8 mouse cellular contexts compared by ENCODE assay signal in the genomic region with DNA sequence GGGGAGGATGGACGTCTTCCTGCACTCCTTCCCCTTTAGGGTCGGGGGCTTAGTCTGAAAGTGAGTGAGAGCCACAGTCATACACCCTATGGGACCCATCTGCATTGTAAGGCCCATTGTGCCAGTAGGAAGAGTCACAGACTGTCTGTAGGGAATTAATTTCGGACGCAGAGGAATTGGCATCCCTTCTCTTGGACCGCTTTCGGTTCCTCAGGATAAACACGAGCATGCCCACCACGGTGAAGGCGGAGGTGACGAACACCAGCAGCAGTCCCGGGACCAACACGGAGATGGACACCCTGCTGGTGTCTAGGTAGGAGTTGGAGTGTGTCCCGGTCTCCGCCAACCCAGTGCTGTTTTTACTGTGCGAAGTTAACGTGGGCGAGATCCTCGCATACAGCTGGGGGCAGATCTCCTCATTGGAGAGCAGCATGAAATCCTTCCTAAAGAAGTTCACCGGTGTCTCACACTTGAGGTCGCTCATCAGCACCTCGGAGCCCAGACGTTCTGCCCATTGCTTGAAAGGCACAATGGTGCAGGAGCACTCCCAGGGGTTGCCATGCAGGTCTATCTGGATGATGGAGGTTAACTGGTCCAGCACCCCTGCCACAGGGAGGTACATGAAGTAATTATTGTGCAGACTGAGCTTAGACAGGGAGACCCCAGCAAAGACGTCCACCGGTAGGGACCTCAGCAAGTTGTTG. TPM values are rescaled to one million over a fixed set of nuclear protein-coding genes. Genes with fewer than 3 reads are reported as not detected.
DNase-seq lines count a peak whose midpoint lies in the region; ATAC-seq lines count a peak whose summit lies in the region.

No protein-coding gene starts in this region.

- H3K4me1 ChIP-seq in lung, embryonic 15.5 days: peaks cover 15% of the 10 kb centered on the region; the same call in 1 of the 2 replicates
- H3K4me1 ChIP-seq in embryonic facial prominence, embryonic 12.5 days: peaks cover 32% of the 10 kb centered on the region
- peaks cover 17% of the 10 kb centered on the region for H3K4me1 ChIP-seq in intestine, embryonic 16.5 days (ENCODE audit: control insufficient read depth, insufficient read depth, low read length)
- peaks cover 33% of the 10 kb centered on the region for H3K4me1 ChIP-seq in limb, embryonic 15.5 days

- peak overlapping the region; percentile 56 for H3K4me2 ChIP-seq in lung, embryonic 15.5 days
- peak overlapping the region; percentile 69 for H3K4me2 ChIP-seq in embryonic facial prominence, embryonic 12.5 days (replicated peaks)
- peak overlapping the region; percentile 64 for H3K4me2 ChIP-seq in intestine, embryonic 16.5 days (ENCODE audit: low read depth, low read length)
- H3K4me2 ChIP-seq in limb, embryonic 15.5 days: peak overlapping the region; percentile 55

- no peak for DNase-seq in lung, postnatal 4 days
- peak; percentile 60 for DNase-seq in right cerebral cortex, postnatal 14 days
- no peak for DNase-seq in urinary bladder, postnatal 36 days (ENCODE audit: low spot score in 2 of 2)
- no peak for DNase-seq in thymus, postnatal 4 days

- H3K36me3 ChIP-seq in lung, embryonic 15.5 days: no peaks in the 10 kb centered on the region
- no peaks in the 10 kb centered on the region for H3K36me3 ChIP-seq in embryonic facial prominence, embryonic 12.5 days
- no peaks in the 10 kb centered on the region for H3K36me3 ChIP-seq in intestine, embryonic 16.5 days (ENCODE audit: control insufficient read depth, insufficient read depth, low read length)
- no peaks in the 10 kb centered on the region for H3K36me3 ChIP-seq in limb, embryonic 15.5 days

- H3K4me3 ChIP-seq in lung, embryonic 15.5 days: peak overlapping the region; percentile 32
- H3K4me3 ChIP-seq in embryonic facial prominence, embryonic 12.5 days: peak overlapping the region; percentile 46
- H3K4me3 ChIP-seq in intestine, embryonic 16.5 days (ENCODE audit: low read length): peak overlapping the region; percentile 40
- peak overlapping the region; percentile 39 for H3K4me3 ChIP-seq in limb, embryonic 15.5 days

- peaks cover 39% of the 10 kb centered on the region for H3K27me3 ChIP-seq in lung, embryonic 15.5 days
- peaks cover 36% of the 10 kb centered on the region for H3K27me3 ChIP-seq in embryonic facial prominence, embryonic 12.5 days
- H3K27me3 ChIP-seq in intestine, embryonic 16.5 days (replicated peaks; ENCODE audit: control insufficient read depth, insufficient read depth, low read length): peaks cover 21% of the 10 kb centered on the region
- H3K27me3 ChIP-seq in limb, embryonic 15.5 days: peaks cover 48% of the 10 kb centered on the region

- no peaks in the 10 kb centered on the region for H3K9me3 ChIP-seq in lung, embryonic 15.5 days
- H3K9me3 ChIP-seq in embryonic facial prominence, embryonic 12.5 days: no peaks in the 10 kb centered on the region
- H3K9me3 ChIP-seq in intestine, embryonic 16.5 days (ENCODE audit: control insufficient read depth, low read length): no peaks in the 10 kb centered on the region
- H3K9me3 ChIP-seq in limb, embryonic 15.5 days: no peaks in the 10 kb centered on the region

- no peak overlapping the region for H3K9ac ChIP-seq in lung, embryonic 15.5 days
- peak overlapping the region; percentile 10; the same call in 1 of the 2 replicates for H3K9ac ChIP-seq in embryonic facial prominence, embryonic 12.5 days
- H3K9ac ChIP-seq in intestine, embryonic 16.5 days (ENCODE audit: low read depth, low read length): no peak overlapping the region
- H3K9ac ChIP-seq in limb, embryonic 15.5 days: no peak overlapping the region

- no peak; the same call in 1 of the 2 replicates for ATAC-seq in lung, embryonic 15.5 days (ENCODE audit: borderline replicate concordance, extremely low read depth, low FRiP score, low TSS enrichment)
- 0 out of 2 replicates have a peak, but pooled peaks have one; percentile 19 for ATAC-seq in embryonic facial prominence, embryonic 12.5 days (ENCODE audit: insufficient number of reproducible peaks, insufficient read depth, low FRiP score, low TSS enrichment)
- ATAC-seq in intestine, embryonic 16.5 days: 0 out of 2 replicates have a peak, but pooled peaks have one; percentile 16
- no peak for ATAC-seq in limb, embryonic 15.5 days (ENCODE audit: insufficient number of reproducible peaks, low FRiP score, low TSS enrichment, low read depth)

- H3K27ac ChIP-seq in lung, embryonic 15.5 days: no peak overlapping the region
- no peak overlapping the region for H3K27ac ChIP-seq in embryonic facial prominence, embryonic 12.5 days
- H3K27ac ChIP-seq in intestine, embryonic 16.5 days (ENCODE audit: low read length): no peak overlapping the region
- H3K27ac ChIP-seq in limb, embryonic 15.5 days: no peak overlapping the region

- WGBS in lung, embryonic 15.5 days: under 1% methylated on average over 24 of the region's 24 CpGs
- 2% methylated on average over 24 of the region's 24 CpGs for WGBS in embryonic facial prominence, embryonic 12.5 days
- WGBS in intestine, embryonic 16.5 days: 4% methylated on average over 24 of the region's 24 CpGs
- WGBS in limb, embryonic 15.5 days: 1% methylated on average over 24 of the region's 24 CpGs

RNA-seq across cellular contexts. Expression of gene Slitrk1, which starts 2.7 kb away (rescaled TPM):
- polyA plus RNA-seq in lung, embryonic 15.5 days (2015; fragmentation: Nextera tagmentation; extraction: Ambion mirVana): 0.05 and 0.14 TPM in 2 replicates
- polyA plus RNA-seq in embryonic facial prominence, embryonic 12.5 days (2016; fragmentation: Nextera tagmentation; extraction: Ambion mirVana): 3.4 TPM in 2 replicates
- 0.70 and 0.81 TPM in 2 replicates for polyA plus RNA-seq in intestine, embryonic 16.5 days (2015; fragmentation: Nextera tagmentation; extraction: Ambion mirVana)
- 3.4 and 3.7 TPM in 2 replicates for polyA plus RNA-seq in limb, embryonic 15.5 days (2015; fragmentation: Nextera tagmentation; extraction: Ambion mirVana)

Comparison
In these comparisons a context has a peak if more than half of its experiments do, and no peak if none do; other contexts are left out.
1. ATAC-seq: peak in embryonic facial prominence, embryonic 12.5 days (single experiment) and intestine, embryonic 16.5 days (single experiment); none in lung, embryonic 15.5 days (single experiment) and limb, embryonic 15.5 days (single experiment).
2. Peak in every context shown above with its lines, with median percentiles within 50 percentile points of each other: H3K4me2 ChIP-seq and H3K4me3 ChIP-seq.